Mouse (Mus musculus): ENCODE results near the gene Man2a2. TPM values are rescaled to one million over a fixed set of nuclear protein-coding genes. Genes with fewer than 3 reads are reported as not detected.
A peak's percentile ranks its signal among the peaks of the same experiment; 100 is the strongest.

Gene Man2a2
- polyA plus RNA-seq, 1 experiment from 2014 or later: 19.5 TPM

- Histone ChIP-seq H3K9ac (ENCODE audit: low read length) (no peak overlapping the region), H3K9me3 (ENCODE audit: control insufficient read depth, low read length) (no peaks in the 10 kb centered on the region), H3K36me3 (ENCODE audit: control insufficient read depth, insufficient read depth, low read length) (no peaks in the 10 kb centered on the region), H3K4me1 (ENCODE audit: control insufficient read depth in 2 of 2, insufficient read depth in 2 of 2, low read length in 2 of 2) (peaks cover 21 to 41% of the 10 kb centered on the region in 2 experiments), H3K27me3 (ENCODE audit: control insufficient read depth, insufficient read depth, low read length) (no peaks in the 10 kb centered on the region), H3K27ac (replicated peaks in 1 of 2; ENCODE audit: control insufficient read depth in 1 of 2, insufficient read depth in 1 of 2, low read depth in 2 of 2, low read length in 2 of 2) (peak overlapping the region; percentile 59 to 97), H3K4me2 (ENCODE audit: low read length) (no peak overlapping the region), H3K4me3 (ENCODE audit: control insufficient read depth in 1 of 2, insufficient read depth in 1 of 2, low read depth in 1 of 2, low read length in 2 of 2) (no peak overlapping the region)
- ATAC-seq (ENCODE audit: insufficient number of reproducible peaks, insufficient read depth, low FRiP score, low read depth): no peak
- 53% methylated on average over 7 of the region's 7 CpGs for WGBS
Observed at GRCm38 (mm10) chr7:80404101-80404894, 33.1 kb upstream of the Man2a2 start.

GRCm38 (mm10) chr7:80403551-80403950 is 32.4 kb upstream of the Man2a2 start:
- H3K4me1 ChIP-seq (ENCODE audit: control insufficient read depth in 2 of 2, insufficient read depth in 2 of 2, low read length in 2 of 2): peaks cover 21 to 48% of the 10 kb centered on the region in 2 experiments
- 34% methylated on average over 9 of the region's 9 CpGs for WGBS
- H3K9ac ChIP-seq (ENCODE audit: low read length): peak overlapping the region; percentile 98; the same call in 1 of the 2 replicates

GRCm38 (mm10) chr7:80402651-80403321 is 31.6 kb upstream of the Man2a2 start:
- Histone ChIP-seq H3K4me3 (ENCODE audit: control insufficient read depth in 1 of 2, insufficient read depth in 1 of 2, low read depth in 1 of 2, low read length in 2 of 2) (peak overlapping the region; percentile 83), H3K27me3 (ENCODE audit: control insufficient read depth, insufficient read depth, low read length) (no peaks in the 10 kb centered on the region), H3K4me1 (ENCODE audit: control insufficient read depth in 2 of 2, insufficient read depth in 2 of 2, low read length in 2 of 2) (peaks cover 21 to 51% of the 10 kb centered on the region in 2 experiments), H3K36me3 (ENCODE audit: control insufficient read depth, insufficient read depth, low read length) (peaks cover 7% of the 10 kb centered on the region), H3K9me3 (ENCODE audit: control insufficient read depth, low read length) (no peaks in the 10 kb centered on the region), H3K27ac (replicated peaks in 1 of 2; ENCODE audit: control insufficient read depth in 1 of 2, insufficient read depth in 1 of 2, low read depth in 2 of 2, low read length in 2 of 2) (peak overlapping the region; percentile 75 to 97), H3K9ac (ENCODE audit: low read length) (peak overlapping the region; percentile 98), H3K4me2 (ENCODE audit: low read length) (peak overlapping the region; percentile 72)
- ATAC-seq (ENCODE audit: insufficient number of reproducible peaks, insufficient read depth, low FRiP score, low read depth): peak; percentile 66
- under 1% methylated on average over 53 of the region's 92 CpGs for WGBS

More at GRCm38 (mm10) chr7:80403551-80403950, 32.4 kb upstream of the Man2a2 start:
- no peaks in the 10 kb centered on the region; the same call in 1 of the 2 replicates for H3K36me3 ChIP-seq (ENCODE audit: control insufficient read depth, insufficient read depth, low read length)
- no peaks in the 10 kb centered on the region for H3K9me3 ChIP-seq (ENCODE audit: control insufficient read depth, low read length)
- no peaks in the 10 kb centered on the region for H3K27me3 ChIP-seq (ENCODE audit: control insufficient read depth, insufficient read depth, low read length)
- peak overlapping the region in 1 of 2 experiments; percentile 83; a peak in 1 of 4 replicates for H3K4me3 ChIP-seq (ENCODE audit: control insufficient read depth in 1 of 2, insufficient read depth in 1 of 2, low read depth in 1 of 2, low read length in 2 of 2)
- H3K4me2 ChIP-seq (ENCODE audit: low read length): peak overlapping the region; percentile 72
- peak overlapping the region; percentile 59 to 97 for H3K27ac ChIP-seq (replicated peaks in 1 of 2; ENCODE audit: control insufficient read depth in 1 of 2, insufficient read depth in 1 of 2, low read depth in 2 of 2, low read length in 2 of 2)
- no peak for ATAC-seq (ENCODE audit: insufficient number of reproducible peaks, insufficient read depth, low FRiP score, low read depth)

GRCm38 (mm10) chr7:80401860-80402641 is 30.9 kb upstream of the Man2a2 start:
- H3K9ac ChIP-seq (ENCODE audit: low read length): peak overlapping the region; percentile 98
- no peaks in the 10 kb centered on the region for H3K27me3 ChIP-seq (ENCODE audit: control insufficient read depth, insufficient read depth, low read length)
- peak; percentile 38 for ATAC-seq (ENCODE audit: insufficient number of reproducible peaks, insufficient read depth, low FRiP score, low read depth)
- WGBS: under 1% methylated on average over 56 of the region's 102 CpGs
- no peaks in the 10 kb centered on the region for H3K9me3 ChIP-seq (ENCODE audit: control insufficient read depth, low read length)
- H3K36me3 ChIP-seq (ENCODE audit: control insufficient read depth, insufficient read depth, low read length): peaks cover 15% of the 10 kb centered on the region
- peak overlapping the region; percentile 72 for H3K4me2 ChIP-seq (ENCODE audit: low read length)
- peak overlapping the region; percentile 75 to 97 for H3K27ac ChIP-seq (replicated peaks in 1 of 2; ENCODE audit: control insufficient read depth in 1 of 2, insufficient read depth in 1 of 2, low read depth in 2 of 2, low read length in 2 of 2)
- peaks cover 21 to 51% of the 10 kb centered on the region in 2 experiments for H3K4me1 ChIP-seq (ENCODE audit: control insufficient read depth in 2 of 2, insufficient read depth in 2 of 2, low read length in 2 of 2)
- peak overlapping the region; percentile 83 for H3K4me3 ChIP-seq (ENCODE audit: control insufficient read depth in 1 of 2, insufficient read depth in 1 of 2, low read depth in 1 of 2, low read length in 2 of 2)

GRCm38 (mm10) chr7:80401041-80401859 is 30.1 kb upstream of the Man2a2 start:
- Histone ChIP-seq H3K9me3 (ENCODE audit: control insufficient read depth, low read length) (no peaks in the 10 kb centered on the region), H3K4me2 (ENCODE audit: low read length) (peak overlapping the region; percentile 72), H3K4me1 (ENCODE audit: control insufficient read depth in 2 of 2, insufficient read depth in 2 of 2, low read length in 2 of 2) (peaks cover 21 to 51% of the 10 kb centered on the region in 2 experiments), H3K4me3 (ENCODE audit: control insufficient read depth in 1 of 2, insufficient read depth in 1 of 2, low read depth in 1 of 2, low read length in 2 of 2) (peak overlapping the region; percentile 83), H3K27me3 (ENCODE audit: control insufficient read depth, insufficient read depth, low read length) (no peaks in the 10 kb centered on the region), H3K36me3 (ENCODE audit: control insufficient read depth, insufficient read depth, low read length) (peaks cover 23% of the 10 kb centered on the region), H3K27ac (replicated peaks in 1 of 2; ENCODE audit: control insufficient read depth in 1 of 2, insufficient read depth in 1 of 2, low read depth in 2 of 2, low read length in 2 of 2) (peak overlapping the region; percentile 75 to 97), H3K9ac (ENCODE audit: low read length) (peak overlapping the region; percentile 98)
- 25% methylated on average over 5 of the region's 5 CpGs for WGBS
- no peak for ATAC-seq (ENCODE audit: insufficient number of reproducible peaks, insufficient read depth, low FRiP score, low read depth)

GRCm38 (mm10) chr7:80400571-80400970 is 29.4 kb upstream of the Man2a2 start:
- Histone ChIP-seq H3K27me3 (ENCODE audit: control insufficient read depth, insufficient read depth, low read length) (no peaks in the 10 kb centered on the region), H3K9me3 (ENCODE audit: control insufficient read depth, low read length) (no peaks in the 10 kb centered on the region), H3K27ac (replicated peaks in 1 of 2; ENCODE audit: control insufficient read depth in 1 of 2, insufficient read depth in 1 of 2, low read depth in 2 of 2, low read length in 2 of 2) (peak overlapping the region in 1 of 2 experiments; percentile 37; a peak in 1 of 4 replicates), H3K9ac (ENCODE audit: low read length) (peak overlapping the region; percentile 98), H3K4me1 (ENCODE audit: control insufficient read depth in 2 of 2, insufficient read depth in 2 of 2, low read length in 2 of 2) (peaks cover 21 to 51% of the 10 kb centered on the region in 2 experiments), H3K4me2 (ENCODE audit: low read length) (peak overlapping the region; percentile 72), H3K4me3 (ENCODE audit: control insufficient read depth in 1 of 2, insufficient read depth in 1 of 2, low read depth in 1 of 2, low read length in 2 of 2) (peak overlapping the region; percentile 83; a peak in 2 of 4 replicates), H3K36me3 (ENCODE audit: control insufficient read depth, insufficient read depth, low read length) (peaks cover 30% of the 10 kb centered on the region)
- no peak for ATAC-seq (ENCODE audit: insufficient number of reproducible peaks, insufficient read depth, low FRiP score, low read depth)
- 49% methylated on average over 6 of the region's 6 CpGs for WGBS

Measured in heart, embryonic 14.5 days (tissue).